Mouse (Mus musculus): ENCODE measurements around the gene Ccdc84. TPM values are rescaled to one million over a fixed set of nuclear protein-coding genes. Genes with fewer than 3 reads are reported as not detected.

Gene Ccdc84
- total and polyA plus RNA-seq, 2 experiments from 2014 or later = 23.2 to 30.2 TPM

DNA sequence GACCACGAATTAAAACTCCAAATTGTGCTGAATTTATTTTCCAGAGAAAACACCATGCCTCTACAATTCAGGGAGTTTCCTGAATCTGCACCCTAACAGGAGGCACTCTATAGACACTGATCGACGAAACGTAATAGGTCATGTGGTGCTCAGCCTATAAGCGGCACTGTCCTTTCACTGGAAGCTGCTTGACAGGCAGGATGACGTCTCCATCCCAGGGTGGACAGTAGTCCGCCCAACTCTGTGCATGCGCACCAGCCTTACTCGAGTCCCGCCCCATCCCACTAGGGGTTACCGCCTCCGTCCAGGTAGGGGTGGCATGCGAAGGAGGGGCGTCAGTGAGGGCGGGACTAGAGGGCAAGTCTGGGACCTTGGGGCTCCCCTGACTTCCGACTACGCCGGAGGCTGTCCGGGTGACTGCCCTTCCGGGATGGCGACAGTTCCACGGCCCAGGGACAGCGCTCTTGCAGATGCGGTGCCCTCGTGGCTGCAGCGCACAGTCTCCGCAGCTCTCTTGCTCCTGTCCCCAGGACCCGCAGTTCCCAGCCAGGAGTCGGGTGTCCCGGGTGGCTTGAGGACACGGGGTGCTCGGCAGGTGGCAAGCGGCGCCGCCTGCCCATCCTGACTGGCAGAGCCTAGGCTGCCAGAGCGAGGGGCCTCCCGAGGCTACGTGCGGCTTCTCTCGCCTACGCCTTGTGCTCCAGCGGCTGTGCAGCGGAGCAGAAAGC is 21.5 kb downstream of the Ccdc84 start, which contains the start of gene Slc37a4:
Gene Slc37a4 (plus strand): TSS at position 169 of the 728 bp plus-strand sequence.
- TF ChIP-seq CTCF (IDR thresholded peaks at IDR 0.05) = peak; percentile 37
- Histone ChIP-seq H3K27me3 (ENCODE audit: insufficient read depth, low read length) (no peaks in the 10 kb centered on the region), H3K36me3 (ENCODE audit: insufficient read depth, low read length) (peaks cover 22% of the 10 kb centered on the region), H3K4me3 (ENCODE audit: low read depth, low read length) (peak within 1 kb of the TSS; percentile 81), H3K27ac (ENCODE audit: low read depth, low read length) (peak within 1 kb of the TSS; percentile 84), H3K4me2 (ENCODE audit: low read depth, low read length, poor library complexity, severe bottlenecking) (peak within 1 kb of the TSS; percentile 84), H3K4me1 (ENCODE audit: insufficient read depth, low read length) (peaks cover 5% of the 10 kb centered on the region; the same call in 1 of the 2 replicates), H3K9ac (replicated peaks; ENCODE audit: low read length, poor library complexity, severe bottlenecking) (peak within 1 kb of the TSS; percentile 80), H3K9me3 (ENCODE audit: low read length) (no peaks in the 10 kb centered on the region)
- DNase-seq (ENCODE audit: low spot score) = peak; percentile 99
- under 1% methylated on average over 43 of the region's 43 CpGs for WGBS
- peak; percentile 97 for ATAC-seq (ENCODE audit: low FRiP score)

DNA sequence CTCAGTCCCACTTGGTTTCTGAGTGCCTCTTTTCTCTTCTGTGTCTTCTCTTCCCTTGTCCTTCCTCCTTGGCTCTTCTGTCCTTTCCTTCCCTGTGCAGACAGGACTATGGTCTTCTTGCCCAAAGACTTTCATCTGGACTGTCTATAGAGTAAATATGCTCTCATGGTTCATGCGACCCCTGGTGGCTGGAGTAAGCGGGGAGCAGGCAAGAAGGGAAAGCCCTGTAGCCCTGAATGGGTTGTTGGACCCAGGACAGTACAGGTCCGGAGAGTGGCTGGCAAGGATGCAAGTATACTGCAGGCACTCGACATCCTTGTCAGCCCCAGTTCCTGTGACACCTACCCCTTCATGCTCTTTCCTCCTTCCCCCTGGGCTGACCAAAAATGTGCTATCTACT is 26.9 kb downstream of the Ccdc84 start:
- Histone ChIP-seq H3K9me3 (ENCODE audit: low read length) (no peaks in the 10 kb centered on the region), H3K9ac (replicated peaks; ENCODE audit: low read length, poor library complexity, severe bottlenecking) (no peak overlapping the region), H3K4me2 (ENCODE audit: low read depth, low read length, poor library complexity, severe bottlenecking) (no peak overlapping the region), H3K27ac (ENCODE audit: low read depth, low read length) (no peak overlapping the region; the same call in 1 of the 2 replicates), H3K4me1 (ENCODE audit: insufficient read depth, low read length) (no peaks in the 10 kb centered on the region), H3K27me3 (ENCODE audit: insufficient read depth, low read length) (no peaks in the 10 kb centered on the region), H3K4me3 (ENCODE audit: low read depth, low read length) (no peak overlapping the region), H3K36me3 (ENCODE audit: insufficient read depth, low read length) (peaks cover 38% of the 10 kb centered on the region)
- ATAC-seq (ENCODE audit: low FRiP score) (peak; percentile 50; the same call in 1 of the 2 replicates), DNase-seq (ENCODE audit: low spot score) (peak; percentile 61)
- peak; percentile 89 for TF ChIP-seq CTCF (IDR thresholded peaks at IDR 0.05)
- WGBS = 36% methylated on average over 4 of the region's 4 CpGs

DNA sequence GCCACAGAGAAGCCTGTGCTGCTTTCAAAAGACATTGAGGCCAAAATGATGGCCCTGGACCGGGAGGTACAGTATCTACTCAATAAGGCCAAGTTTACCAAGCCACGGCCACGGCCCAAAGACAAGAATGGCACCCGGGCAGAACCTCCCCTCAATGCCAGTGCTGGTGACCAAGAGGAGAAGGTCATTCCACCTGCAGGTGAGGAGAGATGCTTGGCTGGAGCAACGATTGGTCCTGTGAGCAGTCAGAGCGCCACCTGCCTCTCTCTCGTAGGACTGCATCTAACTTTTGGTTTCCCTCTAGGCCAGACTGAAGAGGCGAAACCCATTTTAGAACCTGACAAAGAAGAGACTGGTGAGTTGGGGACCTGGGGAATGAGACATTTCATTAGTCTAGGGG is 29.1 kb downstream of the Ccdc84 start:
- DNase-seq (ENCODE audit: low spot score) (peak; percentile 50), ATAC-seq (ENCODE audit: low FRiP score) (no peak)
- WGBS = 64% methylated on average over 8 of the region's 8 CpGs
- no peak overlapping the region for H3K4me2 ChIP-seq (ENCODE audit: low read depth, low read length, poor library complexity, severe bottlenecking)
- no peaks in the 10 kb centered on the region for H3K27me3 ChIP-seq (ENCODE audit: insufficient read depth, low read length)
- no peak overlapping the region for H3K9ac ChIP-seq (replicated peaks; ENCODE audit: low read length, poor library complexity, severe bottlenecking)
- H3K4me3 ChIP-seq (ENCODE audit: low read depth, low read length) = no peak overlapping the region
- peaks cover 60% of the 10 kb centered on the region for H3K36me3 ChIP-seq (ENCODE audit: insufficient read depth, low read length)
- H3K27ac ChIP-seq (ENCODE audit: low read depth, low read length) = no peak overlapping the region
- no peaks in the 10 kb centered on the region for H3K9me3 ChIP-seq (ENCODE audit: low read length)
- peak; percentile 82 for TF ChIP-seq CTCF (IDR thresholded peaks at IDR 0.05)
- no peaks in the 10 kb centered on the region for H3K4me1 ChIP-seq (ENCODE audit: insufficient read depth, low read length)

DNA sequence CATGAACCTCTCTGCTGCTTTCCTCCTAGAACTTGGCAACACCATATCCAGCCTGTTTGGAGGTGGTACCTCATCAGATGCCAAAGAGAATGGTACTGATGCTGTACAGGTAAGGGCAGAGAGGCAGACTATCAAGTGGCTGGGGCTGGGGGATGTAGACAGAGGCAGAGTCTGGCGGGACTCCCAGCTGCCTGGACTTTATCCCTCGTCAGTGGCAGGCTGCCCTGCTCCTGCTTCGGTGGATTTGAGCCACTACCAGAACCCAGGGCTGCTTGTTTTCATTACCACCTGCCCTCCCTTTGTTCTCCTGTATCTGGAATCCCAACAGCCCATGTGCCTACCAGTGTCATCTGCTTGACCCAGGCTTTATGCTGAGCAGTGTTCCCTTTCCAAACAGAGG is 31.1 kb downstream of the Ccdc84 start:
- H3K9ac ChIP-seq (replicated peaks; ENCODE audit: low read length, poor library complexity, severe bottlenecking) = no peak overlapping the region
- no peaks in the 10 kb centered on the region for H3K9me3 ChIP-seq (ENCODE audit: low read length)
- TF ChIP-seq CTCF (IDR thresholded peaks at IDR 0.05) = no peak
- H3K4me3 ChIP-seq (ENCODE audit: low read depth, low read length) = no peak overlapping the region
- H3K27me3 ChIP-seq (ENCODE audit: insufficient read depth, low read length) = no peaks in the 10 kb centered on the region
- peaks cover 80% of the 10 kb centered on the region for H3K36me3 ChIP-seq (ENCODE audit: insufficient read depth, low read length)
- 81% methylated on average over 3 of the region's 3 CpGs for WGBS
- no peak overlapping the region for H3K4me2 ChIP-seq (ENCODE audit: low read depth, low read length, poor library complexity, severe bottlenecking)
- no peak overlapping the region for H3K27ac ChIP-seq (ENCODE audit: low read depth, low read length)
- no peaks in the 10 kb centered on the region for H3K4me1 ChIP-seq (ENCODE audit: insufficient read depth, low read length)
- DNase-seq (ENCODE audit: low spot score) = no peak
- no peak for ATAC-seq (ENCODE audit: low FRiP score)

GRCm38 (mm10) chr9:44384596-44384995 is 33.8 kb downstream of the Ccdc84 start:
- H3K36me3 ChIP-seq (ENCODE audit: insufficient read depth, low read length) = peaks cover 79% of the 10 kb centered on the region
- no peak overlapping the region for H3K27ac ChIP-seq (ENCODE audit: low read depth, low read length)
- WGBS = 91% methylated on average over 13 of the region's 13 CpGs
- no peaks in the 10 kb centered on the region for H3K27me3 ChIP-seq (ENCODE audit: insufficient read depth, low read length)
- no peak overlapping the region for H3K9ac ChIP-seq (replicated peaks; ENCODE audit: low read length, poor library complexity, severe bottlenecking)
- peaks cover 9% of the 10 kb centered on the region; the same call in 1 of the 2 replicates for H3K4me1 ChIP-seq (ENCODE audit: insufficient read depth, low read length)
- H3K4me3 ChIP-seq (ENCODE audit: low read depth, low read length) = no peak overlapping the region
- no peak for TF ChIP-seq CTCF (IDR thresholded peaks at IDR 0.05)
- no peak for ATAC-seq (ENCODE audit: low FRiP score)
- no peak overlapping the region for H3K4me2 ChIP-seq (ENCODE audit: low read depth, low read length, poor library complexity, severe bottlenecking)
- DNase-seq (ENCODE audit: low spot score) = no peak
- no peaks in the 10 kb centered on the region for H3K9me3 ChIP-seq (ENCODE audit: low read length)

GRCm38 (mm10) chr9:44379862-44380261 is 38.5 kb downstream of the Ccdc84 start:
- Histone ChIP-seq H3K27me3 (ENCODE audit: insufficient read depth, low read length) (no peaks in the 10 kb centered on the region), H3K9me3 (ENCODE audit: low read length) (no peaks in the 10 kb centered on the region), H3K4me2 (ENCODE audit: low read depth, low read length, poor library complexity, severe bottlenecking) (peak overlapping the region; percentile 94), H3K36me3 (ENCODE audit: insufficient read depth, low read length) (peaks cover 37% of the 10 kb centered on the region), H3K4me3 (ENCODE audit: low read depth, low read length) (peak overlapping the region; percentile 92), H3K27ac (ENCODE audit: low read depth, low read length) (peak overlapping the region; percentile 83), H3K9ac (replicated peaks; ENCODE audit: low read length, poor library complexity, severe bottlenecking) (peak overlapping the region; percentile 95), H3K4me1 (ENCODE audit: insufficient read depth, low read length) (peaks cover 9% of the 10 kb centered on the region; the same call in 1 of the 2 replicates)
- 11% methylated on average over 15 of the region's 15 CpGs for WGBS
- ATAC-seq (ENCODE audit: low FRiP score) = peak; percentile 28; the same call in 1 of the 2 replicates
- TF ChIP-seq CTCF (IDR thresholded peaks at IDR 0.05) = no peak
- no peak for DNase-seq (ENCODE audit: low spot score)

Measured in midbrain, postnatal 0 days (tissue).